Mouse (Mus musculus) liver, adult 2 months (tissue): ENCODE data around the gene Enthd1.

ENCODE experiments used
- CTCF ChIP-seq: fragments of 200-500 bp; IDR thresholded peaks from 2 replicates; pipeline ENCODE4 v1.5.1; 2011; ENCODE audit warnings: low read depth, low read length, control low read depth
- POLR2A ChIP-seq: fragments of 200-500 bp; IDR thresholded peaks from 2 replicates; pipeline ENCODE4 v1.6.1; 2011; ENCODE audit warnings: low read length, control low read depth; ENCODE audit not compliant: insufficient read depth; ENCODE audit errors: extremely low read depth

- TF ChIP-seq POLR2A: no peak
- TF ChIP-seq CTCF: no peak
Measured at GRCm38 (mm10) chr15:80598750-80599149, 33.8 kb upstream of the Enthd1 start.
